Mouse (Mus musculus) liver (tissue): ENCODE measurements at regions not wholly inside any gene's neighbourhood (a gene's known extent, or its start where the extent isn't known, plus 50 kb on each side); places are given as distances from the start of the nearest gene placed in this dataset.

Source experiments
- DNase-seq: peaks from one replicate; pipeline ENCODE4 v3.0.0-alpha.2; 2020; ENCODE audit warnings: mixed read lengths

DNA sequence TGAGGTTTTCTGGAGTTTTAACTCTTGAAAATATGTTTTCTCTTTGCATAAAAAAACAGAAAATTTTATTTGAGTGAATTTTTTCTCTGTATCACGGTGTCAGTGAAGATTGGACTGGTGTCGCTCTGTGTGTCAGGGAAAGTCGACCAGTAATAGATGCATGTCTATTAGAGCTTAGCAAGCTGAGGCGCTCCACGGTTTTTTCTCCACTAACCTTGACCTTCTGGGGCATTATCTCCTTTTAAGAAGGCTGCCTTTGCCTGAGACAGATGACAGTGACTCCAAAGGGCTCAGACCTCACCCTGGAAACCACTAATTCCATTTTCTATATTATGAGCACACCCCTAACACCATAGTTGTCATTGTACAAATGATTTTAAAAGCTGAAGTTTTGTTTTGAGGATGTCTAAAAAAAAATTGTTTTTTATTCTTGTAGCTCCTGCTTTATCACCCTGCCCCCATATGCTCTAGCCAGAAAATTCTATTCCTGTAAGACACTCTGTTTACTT lies 561.8 kb downstream of the Gm43517 start:
- DNase-seq = no peak

DNA sequence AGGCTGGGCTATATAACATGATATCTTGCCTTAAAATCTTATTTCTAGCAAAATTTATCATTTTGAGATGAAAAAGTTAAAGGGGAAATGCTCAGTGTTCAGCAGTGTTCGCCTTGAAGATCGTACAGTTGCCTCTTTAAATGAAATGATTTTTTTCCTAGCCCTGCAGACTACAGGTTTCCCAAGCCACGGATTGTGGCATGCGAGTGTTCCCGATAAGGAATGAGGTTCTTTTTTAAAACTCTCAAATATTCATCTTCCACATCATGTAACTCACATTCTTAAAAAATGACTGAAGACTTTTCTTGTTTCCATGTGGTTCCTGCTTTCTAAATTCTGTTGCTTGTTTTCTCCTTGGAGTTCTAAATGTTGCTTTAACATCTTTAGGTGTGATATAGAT lies 566.0 kb downstream of the Gm43517 start:
- DNase-seq = no peak

DNA sequence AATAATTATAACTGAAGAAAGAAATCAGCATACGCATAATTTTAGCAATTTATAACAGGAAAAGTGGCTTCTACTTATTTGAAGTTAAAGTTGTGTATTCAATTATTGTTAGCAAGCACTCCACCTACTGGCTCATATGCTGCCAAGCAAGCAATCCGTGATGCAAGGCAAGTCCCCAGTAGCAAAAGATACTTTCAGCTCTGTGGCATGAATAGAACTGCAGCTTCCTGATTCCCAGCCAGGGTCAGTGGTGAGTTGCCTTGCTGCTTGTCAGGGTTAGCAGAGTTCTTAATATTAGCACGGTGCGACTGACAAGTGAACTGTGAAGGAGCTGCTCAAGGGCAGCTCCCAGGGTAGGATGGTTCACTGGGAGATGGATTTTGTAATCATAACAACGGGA lies 566.8 kb downstream of the Gm43517 start:
- peak; percentile 4 for DNase-seq

DNA sequence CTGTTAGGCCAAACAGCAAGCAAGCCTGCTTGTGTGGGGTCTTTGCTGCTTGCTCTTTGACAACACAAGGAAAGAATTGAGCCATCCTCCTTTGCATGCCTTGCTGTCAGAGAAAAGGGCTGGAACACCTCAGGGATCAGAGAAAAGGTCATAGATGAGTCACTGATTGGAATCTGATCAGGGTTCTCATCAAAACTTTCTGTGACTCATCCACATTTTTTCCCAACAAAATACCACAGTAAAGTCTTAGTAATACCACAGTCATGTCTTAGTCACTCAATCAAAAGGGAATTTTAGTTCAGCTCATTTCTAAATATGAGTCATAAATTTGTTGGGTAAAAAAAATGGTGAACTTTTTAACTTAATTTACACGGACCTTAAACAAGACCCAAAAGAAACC lies 583.1 kb downstream of the Gm43517 start:
- no peak for DNase-seq

DNA sequence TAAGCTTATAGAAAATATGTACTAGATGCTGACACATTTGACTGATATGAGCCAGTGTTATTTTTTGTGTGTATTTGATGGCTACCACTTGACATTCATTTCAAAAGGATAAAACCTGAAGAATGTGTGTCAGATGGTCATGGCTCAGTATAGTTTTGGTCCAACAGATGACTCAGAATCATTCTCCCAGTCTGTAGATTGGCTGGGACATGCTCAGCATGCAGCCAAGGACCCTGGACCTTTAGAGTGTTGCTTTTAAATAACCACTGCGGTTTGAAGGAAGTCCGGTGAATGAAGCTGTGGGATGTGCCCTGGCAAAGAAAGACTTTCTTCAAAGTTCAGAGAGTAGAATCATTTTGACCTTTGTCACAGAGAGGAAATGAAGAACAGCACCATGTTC lies 584.6 kb downstream of the Gm43517 start:
- DNase-seq = no peak

DNA sequence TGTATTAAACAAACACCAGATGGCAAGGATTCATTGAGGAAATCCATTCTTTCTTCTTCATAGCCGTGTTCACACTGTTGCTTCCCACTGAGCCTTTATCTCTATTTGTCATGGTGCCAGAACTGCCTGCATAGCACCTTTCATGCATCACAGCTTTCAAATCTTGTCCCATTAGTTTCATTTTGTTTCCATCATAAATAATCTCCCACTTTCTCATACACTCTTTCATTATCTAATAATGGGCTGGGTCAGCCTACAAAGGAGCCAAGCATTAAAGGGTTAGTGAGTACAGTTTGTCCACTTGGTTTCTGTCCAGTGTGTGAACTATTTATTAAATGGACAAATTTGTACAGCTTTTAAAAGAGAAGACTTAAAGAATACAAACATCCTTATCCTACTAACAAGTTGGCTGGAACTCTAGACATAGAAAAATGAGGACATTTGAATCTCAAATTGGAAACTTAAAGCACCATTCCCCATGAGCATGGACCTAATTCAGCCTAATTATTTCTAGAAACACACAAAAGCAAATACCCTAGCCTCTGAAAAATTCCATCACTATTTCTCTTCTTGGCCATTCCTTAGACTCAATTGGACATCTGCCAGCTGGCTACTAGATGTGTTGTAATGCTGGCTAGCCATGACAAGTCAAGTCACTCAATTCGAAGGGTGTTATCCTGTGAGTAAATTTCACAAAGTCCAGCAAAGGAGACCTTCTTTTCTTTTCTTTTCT lies 589.8 kb downstream of the Gm43517 start:
- no peak for DNase-seq

DNA sequence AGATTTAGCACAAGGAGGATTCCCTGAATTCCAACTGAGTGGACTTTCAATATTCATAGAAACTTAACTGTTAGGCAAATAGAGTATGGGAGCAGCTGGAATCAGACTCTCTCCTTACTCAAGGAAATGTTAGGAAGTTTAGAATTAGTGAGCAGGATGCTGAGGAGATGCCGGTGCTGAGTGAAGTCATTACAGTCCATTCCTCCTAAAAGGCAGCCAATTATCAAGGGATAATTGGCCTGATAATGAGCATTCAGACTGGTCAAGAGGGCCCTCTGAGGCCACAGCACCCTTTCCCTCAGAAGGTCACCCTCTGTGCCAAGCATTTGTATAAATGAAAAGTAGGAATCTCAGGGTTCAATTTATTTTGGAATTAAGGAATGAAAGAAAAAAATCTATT lies 590.6 kb downstream of the Gm43517 start:
- DNase-seq = no peak

DNA sequence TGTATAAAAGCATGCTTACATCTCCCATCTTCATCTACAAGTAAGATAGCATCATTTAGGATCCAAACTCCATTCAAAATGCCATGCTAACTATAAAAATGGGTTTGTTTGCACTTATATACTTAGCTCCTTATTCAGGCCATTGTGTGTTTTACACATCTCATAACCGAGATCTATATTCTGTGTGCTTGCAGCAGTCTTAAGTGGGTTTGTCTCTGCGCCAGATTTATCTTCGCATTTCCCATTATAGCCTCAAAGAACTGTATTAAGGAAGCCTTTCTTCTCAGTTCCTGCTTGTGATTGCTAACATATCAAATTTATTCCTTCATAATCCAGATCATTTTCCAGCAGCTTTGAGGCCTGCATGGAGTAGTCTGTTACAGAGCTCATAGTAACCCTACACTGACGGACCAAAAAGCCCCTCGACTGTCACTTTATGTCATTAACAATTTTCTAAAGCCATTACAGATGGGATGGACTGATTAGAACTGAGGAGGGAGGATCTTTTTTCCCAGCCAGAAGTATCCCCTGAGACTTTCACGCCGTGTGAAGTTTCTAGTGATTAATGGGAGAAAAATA lies 607.6 kb downstream of the Gm43517 start:
- no peak for DNase-seq

DNA sequence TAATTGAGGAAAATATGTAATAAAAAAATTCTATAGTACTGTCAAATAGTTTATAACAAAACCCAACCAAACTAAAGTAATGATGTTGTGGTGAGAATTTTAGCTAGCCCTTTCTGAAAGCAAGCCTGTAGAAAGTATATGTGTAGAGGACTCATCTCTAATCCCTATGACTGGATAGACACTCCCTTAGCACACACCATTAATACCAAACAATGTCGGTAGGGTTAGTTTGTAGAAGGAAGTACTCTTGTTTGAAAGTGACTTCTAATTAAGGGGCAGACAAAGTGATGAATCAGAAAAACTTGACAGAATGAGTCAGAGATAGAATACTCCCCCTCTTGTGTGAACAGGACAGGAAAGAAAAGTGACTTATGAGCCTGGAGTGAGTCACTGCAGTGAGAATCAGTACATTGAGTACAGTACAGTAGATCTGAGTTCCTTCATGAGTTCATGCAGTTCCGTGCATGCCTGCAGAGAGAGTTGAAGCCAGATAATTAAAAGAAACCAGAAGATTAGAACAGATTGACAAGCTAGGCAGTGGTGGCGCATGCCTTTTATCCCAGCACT lies 610.0 kb downstream of the Prkd1 start:
- DNase-seq = no peak

DNA sequence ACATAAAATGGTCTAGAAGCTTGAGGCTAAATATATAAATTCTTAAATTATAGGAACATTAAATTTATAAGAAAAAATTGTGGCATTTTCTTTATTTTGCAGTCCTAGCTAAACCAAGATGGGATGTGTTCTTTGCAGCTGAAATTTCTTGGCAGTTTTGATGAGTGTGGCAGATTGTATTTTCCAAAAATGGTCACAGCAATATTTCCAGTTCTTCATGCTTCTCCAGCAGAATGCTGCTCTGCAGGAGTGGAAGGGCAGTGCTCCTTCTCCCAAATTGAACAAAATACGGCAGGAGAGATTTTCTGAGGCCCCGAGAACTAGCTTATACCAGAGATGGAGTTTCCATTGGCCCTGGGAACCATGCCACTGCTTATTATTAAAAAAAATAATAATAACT lies 587.6 kb downstream of the Prkd1 start:
- DNase-seq = no peak

DNA sequence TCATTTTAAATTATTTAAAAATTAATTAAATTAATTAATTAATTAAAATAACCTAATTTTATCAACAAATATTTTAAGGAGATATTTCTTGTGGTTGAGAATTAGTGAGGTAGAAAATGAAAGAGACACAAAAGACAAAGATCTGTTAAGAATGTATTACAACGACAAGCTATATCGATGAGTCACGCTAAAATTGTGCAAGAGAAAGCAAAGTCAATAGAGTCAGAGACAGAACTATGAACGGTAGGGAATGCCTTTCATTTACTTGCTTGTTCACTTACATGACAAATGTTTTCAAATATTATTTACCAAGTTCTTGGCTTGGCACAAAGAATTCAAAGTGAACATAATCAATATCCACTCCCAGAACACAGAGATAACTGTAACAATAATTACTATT lies 582.5 kb downstream of the Prkd1 start:
- DNase-seq = no peak

DNA sequence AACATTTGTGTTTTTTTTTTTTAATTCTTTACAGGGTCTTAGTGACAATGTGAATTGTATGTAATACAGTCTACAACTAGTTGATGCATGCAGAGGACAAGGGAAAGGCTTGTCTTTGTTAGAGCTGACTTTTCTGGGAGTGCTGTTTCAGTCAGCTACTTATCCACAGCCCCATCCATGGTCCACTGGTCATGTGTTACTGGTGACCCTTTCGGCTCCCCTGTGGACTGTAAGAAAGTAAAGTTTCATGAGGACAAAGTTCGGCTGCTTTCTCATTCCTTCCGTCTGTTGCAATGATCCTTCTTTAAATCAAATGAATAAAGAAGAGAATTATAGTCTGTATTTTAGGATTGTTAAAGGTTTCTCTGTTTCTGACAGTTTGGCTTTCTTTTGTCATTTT lies 577.1 kb downstream of the Prkd1 start:
- no peak for DNase-seq

DNA sequence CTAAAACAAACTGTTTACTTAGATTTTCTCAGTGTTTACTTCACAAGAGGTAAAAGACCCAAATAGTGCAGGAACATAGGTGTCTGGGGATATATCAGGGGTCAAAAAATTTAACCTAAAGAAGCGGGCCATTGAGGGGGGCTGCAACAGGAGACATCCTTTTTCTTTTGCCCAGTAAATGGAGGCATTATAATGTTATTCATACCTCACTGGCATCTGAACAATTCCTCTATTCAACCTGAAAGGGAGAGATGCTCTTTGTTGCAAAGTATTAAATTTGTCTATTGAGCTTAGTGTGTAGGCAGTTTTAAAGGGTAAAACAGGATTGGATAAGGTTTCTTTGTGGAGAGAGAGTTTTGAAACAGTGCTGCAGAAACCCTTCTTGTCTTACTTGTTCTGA lies 576.5 kb downstream of the Prkd1 start:
- no peak for DNase-seq

DNA sequence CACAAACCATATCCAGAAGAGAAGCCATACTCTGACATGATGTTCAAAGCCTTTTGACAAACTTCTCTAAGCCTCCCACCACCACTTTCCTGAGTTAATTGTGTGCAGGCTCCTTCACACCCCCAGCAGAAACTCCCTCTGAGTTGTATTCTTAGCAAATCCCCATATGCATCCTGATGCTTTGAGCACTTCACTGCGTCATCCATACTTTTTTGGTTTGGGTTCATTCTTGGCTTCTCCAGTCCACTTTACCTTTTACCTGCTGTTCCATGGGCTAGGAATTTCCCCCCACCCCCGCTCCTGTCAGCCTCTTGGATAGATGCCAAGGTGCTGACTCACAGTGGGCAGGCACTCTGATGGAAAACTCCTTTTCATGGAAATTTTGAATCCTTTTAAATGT lies 575.2 kb downstream of the Prkd1 start:
- DNase-seq = no peak

DNA sequence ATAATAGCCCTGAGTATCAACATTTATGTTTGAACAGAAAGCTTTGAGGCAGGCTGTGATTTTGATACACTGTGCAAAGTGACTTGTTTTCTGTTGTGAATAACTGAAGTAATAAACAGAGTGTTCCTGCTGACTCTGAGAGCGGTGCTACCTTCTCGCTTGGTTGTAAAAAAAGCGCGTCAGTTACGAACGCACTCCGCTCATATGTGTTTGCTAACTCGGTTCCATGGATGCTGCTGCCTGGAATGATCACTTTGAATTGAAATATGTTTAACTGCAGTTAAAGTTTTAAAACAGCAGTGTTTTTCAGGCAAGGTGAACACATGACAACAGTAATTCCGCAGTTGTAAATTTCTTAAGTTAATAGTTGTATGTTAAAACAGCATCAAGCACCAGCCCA lies 567.7 kb downstream of the Prkd1 start:
- no peak for DNase-seq

DNA sequence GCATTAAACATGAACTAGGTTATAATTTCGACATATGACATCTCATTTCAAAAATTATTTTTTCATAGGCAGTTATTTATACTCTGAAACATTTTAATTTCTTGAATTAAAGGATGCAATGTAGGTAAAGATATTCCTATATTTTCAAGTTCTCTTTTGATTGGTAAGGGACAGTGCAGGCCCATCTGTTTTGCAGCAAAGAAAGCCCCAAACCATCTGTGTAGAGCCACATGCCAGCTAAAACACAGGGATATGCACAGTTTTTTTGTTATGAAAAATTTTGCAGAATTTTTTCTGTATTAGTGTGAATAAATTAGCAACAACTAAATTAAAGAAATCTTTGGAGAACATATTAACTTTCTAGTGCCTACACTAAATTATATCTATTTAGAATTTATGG lies 567.3 kb downstream of the Prkd1 start:
- no peak for DNase-seq

DNA sequence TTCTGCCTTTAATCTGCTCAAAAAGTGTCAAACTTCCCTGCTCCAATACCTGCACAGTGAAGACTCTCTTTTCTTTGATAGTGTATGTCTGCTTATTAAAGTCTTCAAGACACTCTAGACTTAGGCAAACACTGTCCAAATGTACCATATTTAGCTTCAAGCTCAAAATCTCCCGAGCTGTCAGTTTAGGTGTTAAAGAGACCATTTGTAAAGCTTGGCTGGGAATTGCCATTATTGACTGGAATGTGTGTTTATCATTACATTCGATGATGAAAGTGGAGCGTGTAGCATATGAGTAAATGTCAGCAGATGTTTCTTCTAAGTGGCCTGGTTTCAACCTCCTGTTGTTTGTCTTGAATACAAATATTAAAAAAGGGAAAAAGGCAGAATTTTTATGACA lies 564.4 kb downstream of the Prkd1 start:
- DNase-seq = no peak

DNA sequence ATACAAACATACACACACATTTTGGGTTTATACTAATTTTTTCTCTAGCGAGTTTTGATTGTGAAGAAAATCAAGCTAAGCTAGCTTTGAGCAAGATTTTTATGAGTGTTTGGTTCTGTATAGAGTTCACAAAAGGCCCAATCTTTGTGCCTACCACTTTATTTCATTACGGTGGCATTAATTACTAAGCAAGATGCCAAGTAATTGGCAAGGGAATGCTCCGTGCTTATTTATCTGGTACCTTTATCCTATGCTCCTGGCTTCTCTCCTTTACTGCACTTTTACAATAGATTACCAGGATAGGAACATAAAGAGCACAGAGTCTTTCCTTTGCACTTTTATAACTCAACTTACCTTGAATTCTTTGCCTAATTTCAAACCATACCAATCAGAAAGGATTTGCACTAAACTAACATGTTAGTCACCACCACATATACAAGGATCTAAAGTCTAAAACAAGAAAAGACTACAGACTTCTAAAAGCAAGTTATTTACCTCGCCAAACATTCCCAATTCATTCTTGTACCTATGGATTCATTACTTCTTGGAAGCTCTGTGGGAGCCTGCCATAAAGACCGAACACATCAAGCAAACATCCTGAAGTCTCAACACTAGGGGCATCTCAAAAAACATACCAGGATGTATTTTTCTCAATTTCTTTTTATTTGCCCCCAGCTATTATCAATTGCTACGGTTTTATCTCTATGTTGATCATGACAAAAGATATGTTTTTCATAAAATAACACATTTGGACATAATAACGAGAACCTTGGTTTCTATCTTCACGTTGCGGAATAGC lies 537.5 kb downstream of the Prkd1 start:
- DNase-seq = no peak

DNA sequence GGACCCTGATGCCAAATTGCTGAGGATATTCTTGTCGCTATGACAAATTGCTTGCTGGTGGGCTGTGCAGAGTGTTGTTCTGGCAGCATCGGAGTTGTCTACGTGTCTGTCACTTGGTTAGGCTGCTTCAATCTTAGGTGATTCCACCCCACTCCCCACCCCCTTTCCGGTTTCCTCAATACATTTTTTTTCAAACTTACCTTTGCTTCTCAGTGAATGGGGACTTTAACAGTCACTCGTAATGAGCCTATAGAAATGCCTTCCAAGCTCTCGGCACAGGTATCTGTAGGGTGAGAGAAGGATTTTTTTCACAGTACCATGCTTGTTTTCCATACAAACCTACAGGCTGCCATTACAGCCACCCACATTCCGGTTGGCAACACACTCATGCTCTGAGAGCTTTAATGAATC lies 536.8 kb downstream of the Prkd1 start:
- DNase-seq = no peak

DNA sequence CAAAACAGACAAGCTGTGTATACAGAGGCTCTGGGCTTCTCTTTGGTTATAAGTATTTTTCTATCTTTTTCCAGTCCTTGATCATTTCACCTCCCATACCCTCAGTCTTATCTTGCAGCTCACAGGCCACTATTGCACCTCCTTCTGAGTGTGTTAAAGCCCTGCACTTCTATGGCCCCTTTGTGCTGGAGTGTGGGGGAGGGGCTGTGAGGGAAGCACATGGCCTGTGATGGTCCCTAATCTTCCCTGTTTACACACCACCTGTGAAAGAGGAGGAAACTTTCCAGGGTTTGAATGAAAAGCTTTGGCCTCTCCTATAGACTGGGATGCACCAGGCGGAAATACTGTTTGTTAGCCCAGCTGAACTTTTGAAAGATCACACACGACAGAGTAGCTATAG lies 533.0 kb downstream of the Prkd1 start:
- no peak for DNase-seq

DNA sequence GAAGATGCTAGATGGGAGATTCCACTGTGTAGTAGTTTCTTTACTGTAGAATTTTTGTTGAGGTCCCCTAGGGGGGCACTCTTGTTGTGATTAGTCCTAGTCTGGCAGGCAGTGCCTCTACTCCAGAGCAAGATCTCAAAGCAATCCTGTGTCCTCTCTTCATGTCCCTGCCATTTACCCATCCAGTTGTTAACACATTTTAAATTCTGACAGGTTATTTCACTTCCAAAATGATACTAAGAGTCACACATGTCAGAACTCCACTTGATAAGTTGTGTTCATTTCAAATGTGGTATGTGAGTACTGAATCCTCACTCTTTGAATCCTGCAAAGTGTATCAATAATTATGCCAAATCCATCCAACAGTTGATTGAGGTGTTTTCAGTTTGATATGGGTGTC lies 530.6 kb downstream of the Prkd1 start:
- DNase-seq = no peak

DNA sequence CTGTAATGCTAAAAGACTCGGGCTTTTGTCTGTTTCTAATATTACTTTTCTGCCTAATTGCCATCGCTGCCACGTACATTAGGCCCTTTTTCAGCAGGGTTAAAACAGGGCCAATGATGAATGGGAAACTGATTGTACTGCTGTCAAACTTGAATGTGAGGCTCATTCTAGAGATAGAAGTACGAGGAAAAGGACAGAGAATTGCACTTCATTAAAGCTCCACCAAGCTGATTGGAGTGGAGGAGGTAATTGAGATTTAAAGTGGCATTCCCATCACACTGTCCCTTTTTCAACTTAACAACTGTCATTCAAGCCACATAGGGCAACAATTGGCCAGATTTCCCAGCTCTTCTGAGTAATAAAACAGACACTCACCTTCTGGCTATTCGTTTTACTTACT lies 526.8 kb downstream of the Prkd1 start:
- DNase-seq = no peak

DNA sequence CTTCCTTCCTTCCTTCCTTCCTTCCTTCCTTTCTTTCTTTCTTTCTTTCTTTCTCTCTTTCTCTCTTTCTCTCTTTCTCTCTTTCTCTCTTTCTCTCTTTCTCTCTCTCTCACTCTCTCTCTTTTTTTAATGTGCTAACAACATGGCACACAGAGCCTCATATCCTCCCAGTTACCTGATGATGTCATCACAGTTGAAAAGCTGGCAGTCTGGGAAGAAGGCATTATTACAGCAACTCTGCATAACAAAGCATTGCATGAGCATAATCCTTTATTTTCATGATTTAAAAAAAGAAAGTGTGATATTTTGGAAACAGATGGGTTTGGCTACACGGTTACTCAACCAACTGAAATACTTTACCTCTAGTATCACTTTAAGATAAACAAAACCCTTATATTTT lies 525.9 kb downstream of the Prkd1 start:
- DNase-seq = no peak

DNA sequence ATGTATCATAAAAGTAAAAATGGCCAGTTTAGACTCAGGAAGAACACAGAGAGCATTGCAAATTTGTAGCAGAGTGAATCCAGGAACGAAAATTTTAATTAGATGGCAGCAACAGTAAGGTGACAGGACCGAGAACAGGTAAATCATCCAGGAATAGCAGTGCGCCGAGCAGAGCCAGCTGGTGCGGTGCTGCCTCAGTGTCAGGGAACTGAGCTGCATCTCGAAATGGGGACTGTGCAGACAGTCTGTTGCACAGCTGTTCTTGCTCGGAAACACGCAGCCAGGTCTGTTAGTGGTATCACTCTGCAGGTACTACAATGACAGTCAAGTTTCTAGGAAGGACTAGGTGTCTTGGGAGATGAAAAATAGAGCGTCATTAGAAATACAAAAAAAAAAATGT lies 490.8 kb downstream of the Prkd1 start:
- no peak for DNase-seq
